Mouse (Mus musculus): ENCODE measurements around the gene Gm49721. TPM values are rescaled to one million over a fixed set of nuclear protein-coding genes. Genes with fewer than 3 reads are reported as not detected.
"Not testable (repeated sequence)": the region's sequence is repeated elsewhere in the genome, so short reads cannot be mapped to it uniquely, and the experiment has no call there.

Gene Gm49721
- polyA plus RNA-seq, 1 experiment from 2014 or later: 0.12 TPM

- DNase-seq (ENCODE audit: low spot score); H3K4me3 ChIP-seq (ENCODE audit: low read depth, low read length); H3K4me2 ChIP-seq; H3K9ac ChIP-seq (ENCODE audit: low read depth, low read length); H3K27me3 ChIP-seq (replicated peaks; ENCODE audit: control insufficient read depth, insufficient read depth, low read length); H3K36me3 ChIP-seq (ENCODE audit: control insufficient read depth, insufficient read depth, low read length); H3K4me1 ChIP-seq (replicated peaks; ENCODE audit: control insufficient read depth, insufficient read depth, low read length); H3K27ac ChIP-seq (ENCODE audit: low read depth, low read length); ATAC-seq (replicated peaks; ENCODE audit: low FRiP score); H3K9me3 ChIP-seq (ENCODE audit: control insufficient read depth, low read length): not testable (repeated sequence)
- WGBS: 69% methylated on average over 4 of the region's 4 CpGs
Measured at GRCm38 (mm10) chr17:6972836-6973396, 5.8 kb upstream of the Gm49721 start.

DNA sequence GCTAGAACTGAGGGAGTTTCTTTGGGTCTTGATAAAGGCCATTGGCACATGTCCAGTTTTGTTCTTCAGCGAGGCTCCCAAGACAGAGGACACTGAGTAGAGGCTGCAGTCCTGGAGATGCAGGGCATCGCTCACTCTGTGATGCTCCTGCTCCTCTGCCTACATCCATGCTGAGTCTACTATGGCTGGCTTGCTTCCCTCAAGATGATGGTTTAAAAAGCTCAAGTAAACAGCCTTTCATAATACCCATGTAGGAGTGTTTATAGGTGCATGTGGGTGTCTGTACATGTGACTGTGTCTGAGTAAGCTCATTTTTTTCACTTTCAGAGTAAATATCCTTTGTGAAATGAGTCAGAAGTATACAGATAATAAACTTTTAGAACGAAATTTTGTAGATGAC is 3.7 kb upstream of the Gm49721 start:
- 56% methylated on average over 3 of the region's 3 CpGs for WGBS
- not testable (repeated sequence) for H3K4me3 ChIP-seq (ENCODE audit: low read depth, low read length); H3K9ac ChIP-seq (ENCODE audit: low read depth, low read length); H3K9me3 ChIP-seq (ENCODE audit: control insufficient read depth, low read length); ATAC-seq (replicated peaks; ENCODE audit: low FRiP score); H3K4me1 ChIP-seq (replicated peaks; ENCODE audit: control insufficient read depth, insufficient read depth, low read length); DNase-seq (ENCODE audit: low spot score); H3K36me3 ChIP-seq (ENCODE audit: control insufficient read depth, insufficient read depth, low read length); H3K4me2 ChIP-seq; H3K27ac ChIP-seq (ENCODE audit: low read depth, low read length); H3K27me3 ChIP-seq (replicated peaks; ENCODE audit: control insufficient read depth, insufficient read depth, low read length)

- 20% methylated on average over 4 of the region's 5 CpGs for WGBS
- not testable (repeated sequence) for H3K9me3 ChIP-seq (ENCODE audit: control insufficient read depth, low read length); H3K4me1 ChIP-seq (replicated peaks; ENCODE audit: control insufficient read depth, insufficient read depth, low read length); H3K27ac ChIP-seq (ENCODE audit: low read depth, low read length); H3K36me3 ChIP-seq (ENCODE audit: control insufficient read depth, insufficient read depth, low read length); DNase-seq (ENCODE audit: low spot score); H3K27me3 ChIP-seq (replicated peaks; ENCODE audit: control insufficient read depth, insufficient read depth, low read length)
- peak; percentile 11; the same call in 1 of the 2 replicates for ATAC-seq (replicated peaks; ENCODE audit: low FRiP score)
- Histone ChIP-seq H3K4me2 (peak overlapping the region; percentile 58), H3K4me3 (ENCODE audit: low read depth, low read length) (peak overlapping the region; percentile 61), H3K9ac (ENCODE audit: low read depth, low read length) (peak overlapping the region; percentile 66)
Measured at GRCm38 (mm10) chr17:6979380-6979779, 676 bp downstream of the Gm49721 start.

DNA sequence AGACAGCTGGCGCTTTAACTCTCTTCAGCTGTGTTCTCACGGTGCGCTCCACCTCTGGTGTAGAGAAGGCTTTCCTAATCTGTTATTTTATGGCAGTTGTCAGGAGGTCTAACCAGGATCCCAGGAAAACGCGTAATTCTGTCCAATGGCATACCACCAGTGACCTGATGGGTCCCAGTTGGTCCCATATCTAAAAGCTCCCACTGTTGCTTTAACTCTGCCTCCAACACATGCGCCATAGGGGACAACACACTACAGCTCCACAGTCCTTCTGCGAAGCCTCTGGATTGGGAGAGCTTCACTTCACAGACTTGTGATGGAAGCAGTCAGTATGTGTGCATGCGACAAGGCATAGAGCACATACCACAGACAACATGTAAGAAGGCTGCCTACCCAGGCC is 1.4 kb downstream of the Gm49721 start:
- WGBS: 90% methylated on average over 5 of the region's 8 CpGs
- H3K4me1 ChIP-seq (replicated peaks; ENCODE audit: control insufficient read depth, insufficient read depth, low read length); H3K9me3 ChIP-seq (ENCODE audit: control insufficient read depth, low read length); DNase-seq (ENCODE audit: low spot score); ATAC-seq (replicated peaks; ENCODE audit: low FRiP score); H3K27ac ChIP-seq (ENCODE audit: low read depth, low read length); H3K9ac ChIP-seq (ENCODE audit: low read depth, low read length); H3K4me3 ChIP-seq (ENCODE audit: low read depth, low read length); H3K36me3 ChIP-seq (ENCODE audit: control insufficient read depth, insufficient read depth, low read length); H3K27me3 ChIP-seq (replicated peaks; ENCODE audit: control insufficient read depth, insufficient read depth, low read length); H3K4me2 ChIP-seq: not testable (repeated sequence)

- ATAC-seq (replicated peaks; ENCODE audit: low FRiP score); H3K4me1 ChIP-seq (replicated peaks; ENCODE audit: control insufficient read depth, insufficient read depth, low read length); H3K27ac ChIP-seq (ENCODE audit: low read depth, low read length); H3K27me3 ChIP-seq (replicated peaks; ENCODE audit: control insufficient read depth, insufficient read depth, low read length); DNase-seq (ENCODE audit: low spot score); H3K4me3 ChIP-seq (ENCODE audit: low read depth, low read length); H3K4me2 ChIP-seq; H3K36me3 ChIP-seq (ENCODE audit: control insufficient read depth, insufficient read depth, low read length); H3K9ac ChIP-seq (ENCODE audit: low read depth, low read length); H3K9me3 ChIP-seq (ENCODE audit: control insufficient read depth, low read length): not testable (repeated sequence)
- WGBS: 86% methylated on average over 1 of the region's 1 CpGs
Measured at GRCm38 (mm10) chr17:6986118-6986517, 7.4 kb downstream of the Gm49721 start.

DNA sequence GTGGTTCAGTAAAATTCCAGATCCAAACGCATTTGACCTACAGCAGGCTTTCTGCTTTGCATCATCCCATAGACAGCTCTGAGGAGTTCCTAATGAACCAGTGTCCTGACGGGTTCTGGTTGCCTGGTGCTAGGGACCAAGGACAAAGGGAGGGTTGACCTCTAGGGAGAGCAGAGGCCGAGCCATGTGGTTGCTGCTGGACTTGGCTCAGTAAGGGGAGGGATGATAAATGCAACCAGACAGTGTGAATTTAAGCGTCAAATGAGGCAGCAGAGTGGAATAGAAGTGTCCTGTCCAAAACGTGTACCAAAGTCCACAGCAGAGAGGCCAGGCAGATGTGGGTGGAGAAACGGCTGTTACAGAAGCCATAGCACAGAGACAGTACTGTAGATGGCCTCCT is 16.8 kb downstream of the Gm49721 start:
- H3K4me2 ChIP-seq; H3K27ac ChIP-seq (ENCODE audit: low read depth, low read length); H3K36me3 ChIP-seq (ENCODE audit: control insufficient read depth, insufficient read depth, low read length); DNase-seq (ENCODE audit: low spot score); ATAC-seq (replicated peaks; ENCODE audit: low FRiP score); H3K4me3 ChIP-seq (ENCODE audit: low read depth, low read length); H3K9ac ChIP-seq (ENCODE audit: low read depth, low read length); H3K27me3 ChIP-seq (replicated peaks; ENCODE audit: control insufficient read depth, insufficient read depth, low read length); H3K9me3 ChIP-seq (ENCODE audit: control insufficient read depth, low read length); H3K4me1 ChIP-seq (replicated peaks; ENCODE audit: control insufficient read depth, insufficient read depth, low read length): not testable (repeated sequence)
- no CpG with 5 or more reads among the region's 6 CpGs for WGBS

DNA sequence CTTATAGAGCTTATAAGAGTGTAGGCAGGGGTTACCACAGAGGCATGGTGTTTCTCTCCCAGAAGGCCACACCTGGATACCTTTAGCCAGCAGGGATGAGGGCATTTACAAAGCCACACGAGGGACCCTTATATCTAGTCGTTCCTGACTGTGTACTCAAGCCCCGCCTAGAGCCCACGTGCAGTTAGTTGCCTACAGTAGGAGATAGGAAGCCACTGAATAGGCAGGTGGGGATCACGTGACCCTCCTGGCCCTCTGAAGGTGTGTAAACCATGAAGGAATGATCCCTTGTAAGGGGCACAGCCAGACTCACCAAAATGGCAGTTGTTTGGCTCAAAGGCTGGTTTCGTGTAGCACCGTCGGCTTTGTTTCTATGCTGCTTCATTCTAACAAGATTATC is 18.1 kb downstream of the Gm49721 start:
- not testable (repeated sequence) for H3K4me1 ChIP-seq (replicated peaks; ENCODE audit: control insufficient read depth, insufficient read depth, low read length); H3K36me3 ChIP-seq (ENCODE audit: control insufficient read depth, insufficient read depth, low read length); H3K27me3 ChIP-seq (replicated peaks; ENCODE audit: control insufficient read depth, insufficient read depth, low read length); ATAC-seq (replicated peaks; ENCODE audit: low FRiP score); H3K27ac ChIP-seq (ENCODE audit: low read depth, low read length); H3K9ac ChIP-seq (ENCODE audit: low read depth, low read length); H3K4me3 ChIP-seq (ENCODE audit: low read depth, low read length); H3K9me3 ChIP-seq (ENCODE audit: control insufficient read depth, low read length); DNase-seq (ENCODE audit: low spot score); H3K4me2 ChIP-seq
- WGBS: 83% methylated on average over 8 of the region's 8 CpGs

- not testable (repeated sequence) for H3K27me3 ChIP-seq (replicated peaks; ENCODE audit: control insufficient read depth, insufficient read depth, low read length); H3K27ac ChIP-seq (ENCODE audit: low read depth, low read length); H3K4me1 ChIP-seq (replicated peaks; ENCODE audit: control insufficient read depth, insufficient read depth, low read length); H3K36me3 ChIP-seq (ENCODE audit: control insufficient read depth, insufficient read depth, low read length); DNase-seq (ENCODE audit: low spot score); ATAC-seq (replicated peaks; ENCODE audit: low FRiP score); H3K4me3 ChIP-seq (ENCODE audit: low read depth, low read length); H3K9ac ChIP-seq (ENCODE audit: low read depth, low read length); H3K4me2 ChIP-seq; H3K9me3 ChIP-seq (ENCODE audit: control insufficient read depth, low read length)
- WGBS: no CpG with 5 or more reads among the region's 7 CpGs
Measured at GRCm38 (mm10) chr17:6997778-6998490, 19.2 kb downstream of the Gm49721 start.
